Comparison of ENCODE assay signal across 21 mouse cellular contexts in the genomic region with DNA sequence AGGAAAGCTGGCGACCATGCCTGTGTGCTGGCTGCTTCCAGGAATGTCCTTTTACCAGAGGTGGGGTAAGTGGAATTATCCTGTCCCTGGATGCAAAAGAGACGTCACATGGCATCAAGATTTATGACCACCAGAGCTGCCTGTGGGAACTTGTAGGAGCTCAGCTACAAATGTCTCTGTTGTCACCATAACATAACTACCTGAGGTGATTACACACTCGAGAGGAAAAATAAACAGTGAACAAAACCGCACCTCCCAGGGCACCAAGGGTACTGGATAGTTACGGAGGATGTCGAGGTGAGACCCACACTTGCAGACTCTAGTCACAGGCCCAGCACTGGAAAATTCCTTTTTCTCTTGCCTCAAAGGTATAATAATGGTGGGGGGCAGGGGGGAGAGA.
DNase-seq lines count a peak whose midpoint lies in the region; ATAC-seq and TF ChIP-seq lines count a peak whose summit lies in the region.
"Had no signal": no experiment of that assay in that cellular context is flagged by ENCODE, and none has a peak within 500 bp of the region (broad histone marks: within the 10 kb centered on the region; RNA-seq: fewer than 3 reads in every experiment).

No protein-coding gene starts in this region.

- no peak for ATAC-seq in limb, embryonic 14.5 days (ENCODE audit: low FRiP score, low read depth)
- no peak for ATAC-seq in liver, embryonic 12.5 days
- ATAC-seq: forebrain, embryonic 15.5 days had no signal

- H3K4me2 ChIP-seq in limb, embryonic 14.5 days (replicated peaks; ENCODE audit: low read depth, low read length, severe bottlenecking): no peak overlapping the region
- no peak overlapping the region for H3K4me2 ChIP-seq in liver, embryonic 12.5 days
- H3K4me2 ChIP-seq: embryonic facial prominence, embryonic 15.5 days; forebrain, embryonic 15.5 days; heart, embryonic 12.5 days; hindbrain, embryonic 14.5 days had no signal

- WGBS in limb, embryonic 14.5 days: 28% methylated on average over 6 of the region's 6 CpGs
- WGBS in liver, embryonic 12.5 days (ENCODE audit: insufficient replicate concordance): 58% methylated on average over 6 of the region's 6 CpGs

- no peaks in the 10 kb centered on the region for H3K36me3 ChIP-seq in limb, embryonic 14.5 days (ENCODE audit: control insufficient read depth, insufficient read depth, low read length)
- no peaks in the 10 kb centered on the region for H3K36me3 ChIP-seq in liver, embryonic 12.5 days
- H3K36me3 ChIP-seq: embryonic facial prominence, embryonic 15.5 days; forebrain, embryonic 10.5 days; forebrain, embryonic 15.5 days; heart, embryonic 12.5 days; hindbrain, embryonic 10.5 days had no signal

- H3K9me3 ChIP-seq in limb, embryonic 14.5 days (ENCODE audit: control insufficient read depth, low read length): no peaks in the 10 kb centered on the region
- no peaks in the 10 kb centered on the region for H3K9me3 ChIP-seq in liver, embryonic 12.5 days (replicated peaks)
- H3K9me3 ChIP-seq: embryonic facial prominence, embryonic 15.5 days; forebrain, embryonic 10.5 days; forebrain, embryonic 15.5 days; heart, embryonic 12.5 days; hindbrain, embryonic 10.5 days had no signal

- no peak overlapping the region for H3K4me3 ChIP-seq in limb, embryonic 14.5 days (replicated peaks; ENCODE audit: low read length)
- no peak overlapping the region for H3K4me3 ChIP-seq in liver, embryonic 12.5 days
- H3K4me3 ChIP-seq: embryonic facial prominence, embryonic 15.5 days; erythroblast, embryonic 14.5 days; forebrain, embryonic 10.5 days; forebrain, embryonic 15.5 days; heart, adult 2 months; heart, embryonic 12.5 days; hindbrain, embryonic 10.5 days had no signal

- H3K4me1 ChIP-seq in limb, embryonic 14.5 days (ENCODE audit: control insufficient read depth, insufficient read depth, low read length): peaks cover 11% of the 10 kb centered on the region; the same call in 1 of the 2 replicates
- no peaks in the 10 kb centered on the region for H3K4me1 ChIP-seq in liver, embryonic 12.5 days
- H3K4me1 ChIP-seq: embryonic facial prominence, embryonic 15.5 days; forebrain, embryonic 10.5 days; forebrain, embryonic 15.5 days; heart, embryonic 12.5 days had no signal

- no peak overlapping the region for H3K27ac ChIP-seq in limb, embryonic 14.5 days (replicated peaks; ENCODE audit: low read depth, low read length)
- H3K27ac ChIP-seq in liver, embryonic 12.5 days: no peak overlapping the region
- H3K27ac ChIP-seq: embryonic facial prominence, embryonic 15.5 days; forebrain, embryonic 10.5 days; forebrain, embryonic 15.5 days; heart, adult 2 months; hindbrain, embryonic 10.5 days; hindbrain, embryonic 14.5 days had no signal

- no peak for TF ChIP-seq POLR2A in limb, embryonic 14.5 days (IDR thresholded peaks at IDR 0.05; ENCODE audit: borderline replicate concordance, extremely low read depth, insufficient read depth, insufficient read length)

- DNase-seq in heart, adult 11 months: peak; percentile 54
- DNase-seq in heart, adult 8-10 months (ENCODE audit: low spot score): no peak
- peak; percentile 7 for DNase-seq in lung, postnatal 36 days
- no peak for DNase-seq in lung, postnatal 14 days
- DNase-seq in limb, embryonic 14.5 days (ENCODE audit: low spot score): peak; percentile 13
- DNase-seq in left cerebral cortex, adult 18-20 months (ENCODE audit: low spot score in 2 of 2): no peak
- DNase-seq: adrenal gland, adult 8-10 months; adrenal gland, postnatal 36 days; cerebellum, adult 11 months; cerebellum, adult 8-10 months; cerebellum, postnatal 14 days; gastrocnemius, postnatal 10 days; heart, adult 2 months had no signal

- no peak overlapping the region for H3K9ac ChIP-seq in limb, embryonic 14.5 days (ENCODE audit: low read depth, low read length, severe bottlenecking)
- no peak overlapping the region for H3K9ac ChIP-seq in liver, embryonic 12.5 days
- H3K9ac ChIP-seq: embryonic facial prominence, embryonic 15.5 days; forebrain, embryonic 15.5 days; heart, embryonic 12.5 days; hindbrain, embryonic 14.5 days had no signal

- H3K27me3 ChIP-seq in limb, embryonic 14.5 days (ENCODE audit: control insufficient read depth, insufficient read depth, low read length): no peaks in the 10 kb centered on the region
- H3K27me3 ChIP-seq in liver, embryonic 12.5 days (replicated peaks): no peaks in the 10 kb centered on the region
- H3K27me3 ChIP-seq: embryonic facial prominence, embryonic 15.5 days; forebrain, embryonic 15.5 days had no signal

Comparison
In these comparisons a context has a peak if more than half of its experiments do, and no peak if none do; other contexts are left out.
1. DNase-seq: peak in heart, adult 11 months (single experiment), lung, postnatal 36 days (single experiment) and limb, embryonic 14.5 days (single experiment); none in heart, adult 8-10 months (single experiment), lung, postnatal 14 days (single experiment) and left cerebral cortex, adult 18-20 months (0 of 2).